Mouse (Mus musculus) myocyte (in vitro differentiated cells): ENCODE measurements at regions not wholly inside any gene's neighbourhood (a gene's known extent, or its start where the extent isn't known, plus 50 kb on each side); places are given as distances from the start of the nearest gene placed in this dataset.

Experiments
- MAX ChIP-seq: IDR thresholded peaks from one replicate; pipeline ENCODE4 v1.6.1; 2011; ENCODE audit warnings: low read depth, mild to moderate bottlenecking, control low read depth
- POLR2A ChIP-seq: IDR thresholded peaks from one replicate; pipeline ENCODE4 v1.6.1; 2011; ENCODE audit warnings: low read depth, mild to moderate bottlenecking, control low read depth, moderate library complexity; ENCODE audit not compliant: insufficient read length
- TCF12 ChIP-seq: IDR thresholded peaks from one replicate; pipeline ENCODE4 v1.6.1; 2011; ENCODE audit warnings: mild to moderate bottlenecking, control low read depth; ENCODE audit not compliant: poor library complexity, insufficient read depth, severe bottlenecking

DNA sequence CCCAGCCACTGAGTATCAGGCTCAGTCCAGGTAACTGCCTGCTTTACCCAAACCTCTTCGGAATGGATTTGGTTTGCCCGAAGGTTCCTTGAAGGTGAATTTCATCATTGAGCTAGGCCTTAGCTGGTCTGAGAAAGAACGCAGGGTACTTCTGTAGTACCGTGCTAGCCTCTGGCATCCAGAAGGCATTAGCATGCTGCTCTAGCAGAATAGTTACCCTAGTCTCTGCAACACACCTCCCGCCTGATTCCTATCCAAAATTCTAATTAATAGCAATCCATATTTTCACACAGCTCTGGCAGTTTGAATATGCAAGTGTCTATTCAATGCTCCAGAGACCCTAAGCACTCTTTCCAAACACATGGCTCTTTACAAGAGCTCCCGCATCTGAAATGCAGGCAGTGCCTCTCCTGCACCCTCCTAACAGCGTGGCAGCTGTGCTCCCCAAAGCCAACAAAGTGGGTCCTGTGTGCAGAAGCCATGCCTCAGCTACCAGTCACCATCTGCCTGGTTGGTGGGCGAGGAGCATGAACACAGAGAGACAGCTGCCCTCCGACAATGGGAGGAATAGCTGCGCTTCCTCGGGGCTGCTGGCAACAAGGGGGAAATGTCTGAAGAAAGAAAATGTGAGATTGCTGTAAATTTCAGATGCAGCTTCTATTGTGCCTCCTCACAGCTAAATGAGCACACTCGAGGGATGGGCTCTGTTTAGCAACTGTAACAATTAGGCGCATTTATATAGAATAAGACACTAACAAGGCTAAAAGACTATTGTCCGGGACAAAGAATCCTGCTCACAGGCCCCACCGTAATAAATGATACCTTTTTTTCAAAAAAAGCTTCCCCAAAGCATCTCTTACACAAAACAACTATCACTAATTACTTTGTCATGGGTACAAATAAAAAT lies 198.6 kb downstream of the Sp3 start:
- TF ChIP-seq POLR2A = no peak
- TF ChIP-seq TCF12 = no peak
- no peak for TF ChIP-seq MAX
